Mouse (Mus musculus) G1E (cell line): ENCODE measurements around the gene Cald1. TPM values are rescaled to one million over a fixed set of nuclear protein-coding genes. Genes with fewer than 3 reads are reported as not detected.

ENCODE experiments used
- ATAC-seq: 2 replicates; pipeline ENCODE4 v1.8.0; 2016; ENCODE audit warnings: mild to moderate bottlenecking; ENCODE audit not compliant: insufficient number of reproducible peaks, poor library complexity, low FRiP score, severe bottlenecking; ENCODE audit errors: extremely low read depth
- DNase-seq: peaks from one replicate; pipeline ENCODE4 v3.0.0; 2012; ENCODE audit warnings: low spot score
- H3K27me3 ChIP-seq: 2 replicates; pipeline ENCODE4 v1.6.1; 2012; ENCODE audit warnings: mild to moderate bottlenecking, low read length, inconsistent platforms; ENCODE audit not compliant: insufficient read depth
- H3K36me3 ChIP-seq: replicated peaks from 2 replicates; pipeline ENCODE3; 2012; ENCODE audit warnings: mild to moderate bottlenecking, inconsistent platforms
- H3K4me1 ChIP-seq: 2 replicates; pipeline ENCODE4 v1.6.1; 2012; ENCODE audit warnings: low read depth, low read length, inconsistent platforms, mixed read lengths; ENCODE audit not compliant: insufficient read depth
- H3K4me3 ChIP-seq: 2 replicates; pipeline ENCODE4 v1.5.1; 2012; ENCODE audit warnings: low read depth, mild to moderate bottlenecking, inconsistent platforms, low read length, moderate library complexity, mixed read lengths
- H3K9me3 ChIP-seq: replicated peaks from 2 replicates; pipeline ENCODE4 v1.6.1; 2012; ENCODE audit warnings: inconsistent platforms
- CTCF ChIP-seq: IDR thresholded peaks from 2 replicates; pipeline ENCODE4 v1.5.1; 2012; ENCODE audit warnings: low read depth, low read length, inconsistent platforms, mixed read lengths
- GATA1 ChIP-seq: IDR thresholded peaks from 2 replicates; pipeline ENCODE4 v1.6.1; 2012; ENCODE audit warnings: borderline replicate concordance, low read length, inconsistent platforms, mixed read lengths
- GATA2 ChIP-seq: IDR thresholded peaks from 2 replicates; pipeline ENCODE4 v1.6.1; 2012; ENCODE audit warnings: low read depth, low read length, inconsistent platforms, borderline replicate concordance
- POLR2AphosphoS5 ChIP-seq: IDR thresholded peaks from 2 replicates; pipeline ENCODE4 v1.6.1; 2012; ENCODE audit warnings: low read depth, low read length, inconsistent platforms; ENCODE audit not compliant: insufficient replicate concordance
- TAL1 ChIP-seq: conservative IDR thresholded peaks from 2 replicates; pipeline ENCODE4 v1.6.1; 2012; ENCODE audit warnings: low read depth, low read length, inconsistent platforms, mixed read lengths
- polyA plus RNA-seq: library from polyadenylated mRNA; stranded (reverse); fragments of >175 nt; gene quantifications from 2 replicates; pipeline ENCODE4 v1.2.3, GENCODE M21; 2012
- total RNA-seq, 2 experiments: library from RNA; stranded (forward) in 1 of 2; stranded (reverse) in 1 of 2; fragments of 200-1000 nt in 1 of 2; fragments of >200 nt in 1 of 2; fragmentation: Nextera tagmentation in 1 of 2; gene quantifications; 2 replicates each; pipeline ENCODE4 v1.2.3; 2014 to 2017

Cald1 gene
- total RNA-seq (2014; fragmentation: Nextera tagmentation): not detected in 2 replicates
- total RNA-seq (2017): 0.29 and 1.9 TPM in 2 replicates
- polyA plus RNA-seq: not detected in 2 replicates

- ATAC-seq: no peak
- Histone ChIP-seq H3K27me3 (0 out of 2 replicates have a peak, but pooled peaks cover 6% of the 10 kb centered on the region), H3K4me3 (no peak within 1 kb of the TSS)
Observed at GRCm38 (mm10) chr6:34598121-34599065, at the start of gene Cald1. Cald1 (plus strand) TSS chr6:34598500.

GRCm38 (mm10) chr6:34549017-34549416, 49.3 kb upstream of the Cald1 start:
- H3K27me3 ChIP-seq: peaks cover 3% of the 10 kb centered on the region; the same call in 1 of the 2 replicates
- no peak overlapping the region for H3K4me3 ChIP-seq
- H3K9me3 ChIP-seq: no peaks in the 10 kb centered on the region
- no peaks in the 10 kb centered on the region for H3K36me3 ChIP-seq
- ATAC-seq: no peak
- TF ChIP-seq GATA2 (no peak), CTCF (peak; percentile 63)
- no peaks in the 10 kb centered on the region for H3K4me1 ChIP-seq
- peak; percentile 8 for DNase-seq

More at GRCm38 (mm10) chr6:34598121-34599065, at the start of gene Cald1:
- no peaks in the 10 kb centered on the region for H3K4me1 ChIP-seq
- H3K9me3 ChIP-seq: no peaks in the 10 kb centered on the region
- no peaks in the 10 kb centered on the region for H3K36me3 ChIP-seq
- DNase-seq: no peak
- no peak for TF ChIP-seq TAL1
- TF ChIP-seq POLR2AphosphoS5: no peak
- TF ChIP-seq GATA1: no peak
- no peak for TF ChIP-seq CTCF
- TF ChIP-seq GATA2: no peak

GRCm38 (mm10) chr6:34552489-34553157, 45.7 kb upstream of the Cald1 start:
- H3K9me3 ChIP-seq: no peaks in the 10 kb centered on the region
- no peak for TF ChIP-seq CTCF
- DNase-seq (no peak), ATAC-seq (no peak)
- no peak overlapping the region for H3K4me3 ChIP-seq
- H3K27me3 ChIP-seq: peaks cover 14% of the 10 kb centered on the region; the same call in 1 of the 2 replicates
- H3K4me1 ChIP-seq: no peaks in the 10 kb centered on the region
- no peaks in the 10 kb centered on the region for H3K36me3 ChIP-seq

- TF ChIP-seq GATA2 (no peak), POLR2AphosphoS5 (no peak), GATA1 (no peak), TAL1 (no peak), CTCF (no peak)
- DNase-seq: no peak
- H3K4me1 ChIP-seq: no peaks in the 10 kb centered on the region
- peaks cover 14% of the 10 kb centered on the region; the same call in 1 of the 2 replicates for H3K27me3 ChIP-seq
- no peak overlapping the region for H3K4me3 ChIP-seq
- H3K36me3 ChIP-seq: no peaks in the 10 kb centered on the region
- no peaks in the 10 kb centered on the region for H3K9me3 ChIP-seq
- ATAC-seq: no peak
Observed at GRCm38 (mm10) chr6:34554291-34554997, 43.9 kb upstream of the Cald1 start.

GRCm38 (mm10) chr6:34559521-34559920, 38.8 kb upstream of the Cald1 start:
- TF ChIP-seq CTCF (no peak), GATA1 (no peak)
- H3K4me1 ChIP-seq: no peaks in the 10 kb centered on the region
- ATAC-seq (no peak), DNase-seq (no peak)
- H3K36me3 ChIP-seq: no peaks in the 10 kb centered on the region
- H3K27me3 ChIP-seq: peaks cover 14% of the 10 kb centered on the region; the same call in 1 of the 2 replicates
- no peaks in the 10 kb centered on the region for H3K9me3 ChIP-seq
- H3K4me3 ChIP-seq: no peak overlapping the region

GRCm38 (mm10) chr6:34565176-34565880, 33.0 kb upstream of the Cald1 start:
- H3K4me3 ChIP-seq: no peak overlapping the region
- H3K9me3 ChIP-seq: no peaks in the 10 kb centered on the region
- DNase-seq (no peak), ATAC-seq (no peak)
- TF ChIP-seq GATA1 (no peak), TAL1 (no peak), CTCF (no peak), POLR2AphosphoS5 (no peak), GATA2 (no peak)
- H3K4me1 ChIP-seq: no peaks in the 10 kb centered on the region
- no peaks in the 10 kb centered on the region for H3K27me3 ChIP-seq
- no peaks in the 10 kb centered on the region for H3K36me3 ChIP-seq
